Mouse (Mus musculus) layer of hippocampus, adult 8-10 months (tissue): ENCODE measurements at regions not wholly inside any gene's neighbourhood (a gene's known extent, or its start where the extent isn't known, plus 50 kb on each side); places are given as distances from the start of the nearest gene placed in this dataset.
A peak's percentile ranks its signal among the peaks of the same experiment; 100 is the strongest.
"Not testable (repeated sequence)": the region's sequence is repeated elsewhere in the genome, so short reads cannot be mapped to it uniquely, and the experiment has no call there.

Source experiments
- DNase-seq, 2 experiments: peaks; one replicate each; pipeline ENCODE4 v3.0.0; 2022; ENCODE audit warnings: low spot score in 2 of 2

DNA sequence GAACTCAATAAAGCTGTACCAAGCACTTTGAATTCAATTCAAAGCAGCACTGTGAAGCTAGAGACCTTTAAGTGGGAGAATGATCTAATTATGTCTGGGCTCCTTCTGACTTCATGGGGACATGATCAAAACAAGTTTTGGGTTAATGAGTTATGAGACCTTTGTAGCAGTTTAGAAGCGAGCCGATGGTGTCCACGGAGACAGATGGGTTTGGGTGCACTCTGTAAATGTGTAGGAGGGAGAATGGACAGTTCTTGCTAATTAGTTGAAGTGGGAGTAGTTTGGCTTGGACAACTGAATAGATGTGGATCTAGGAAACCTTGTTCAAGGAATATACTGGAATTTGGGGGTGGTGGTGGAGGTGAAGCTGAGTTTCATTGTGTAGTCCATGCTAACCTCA, 186.3 kb upstream of the Cldn34b3 start:
- no peak for DNase-seq

DNA sequence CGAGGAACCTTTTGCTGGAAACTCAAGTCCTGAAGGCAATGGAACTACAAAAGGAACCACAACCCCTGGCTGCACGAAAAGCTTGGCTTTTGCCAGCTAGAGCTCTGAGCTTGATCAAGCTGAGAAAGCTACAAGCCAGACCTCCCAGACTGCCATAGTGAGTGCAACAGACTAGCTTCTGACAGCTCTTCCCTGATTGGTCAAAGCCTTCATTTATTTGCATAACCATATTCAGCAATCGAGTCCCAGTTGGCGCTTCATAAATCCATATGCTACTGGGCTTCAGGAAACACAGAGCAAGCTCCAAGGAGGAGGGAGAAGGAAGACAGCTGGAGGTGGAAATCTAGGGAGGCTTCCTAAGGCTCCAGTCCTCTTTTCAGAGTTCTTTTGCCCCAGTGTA, 181.4 kb upstream of the Cldn34b3 start:
- DNase-seq = no peak

- DNase-seq = no peak
These were observed 153.2 kb upstream of the Cldn34b3 start for GRCm38 (mm10) chrX:76110763-76111474.

- DNase-seq = no peak
These were observed 148.0 kb upstream of the Cldn34b3 start for GRCm38 (mm10) chrX:76116086-76116485.

DNA sequence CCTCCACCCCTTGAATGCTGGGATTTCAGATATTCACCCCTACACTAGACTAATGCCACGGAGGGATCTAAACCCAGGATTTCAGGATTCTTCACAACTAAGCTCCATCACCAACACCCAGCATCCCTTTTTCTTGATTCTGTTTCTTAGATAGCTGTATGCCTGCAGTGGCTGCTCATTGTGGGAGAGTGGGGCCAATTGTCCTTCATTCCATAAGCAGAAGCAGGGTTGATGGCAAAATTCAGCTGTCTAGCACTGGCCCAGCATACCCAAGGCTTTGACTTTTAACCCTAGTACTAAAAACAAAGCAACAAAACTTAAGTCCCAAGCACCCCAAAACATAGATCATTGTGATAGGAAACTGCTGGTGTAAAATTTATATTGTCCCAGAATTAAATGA, 147.5 kb upstream of the Cldn34b3 start:
- no peak for DNase-seq

DNA sequence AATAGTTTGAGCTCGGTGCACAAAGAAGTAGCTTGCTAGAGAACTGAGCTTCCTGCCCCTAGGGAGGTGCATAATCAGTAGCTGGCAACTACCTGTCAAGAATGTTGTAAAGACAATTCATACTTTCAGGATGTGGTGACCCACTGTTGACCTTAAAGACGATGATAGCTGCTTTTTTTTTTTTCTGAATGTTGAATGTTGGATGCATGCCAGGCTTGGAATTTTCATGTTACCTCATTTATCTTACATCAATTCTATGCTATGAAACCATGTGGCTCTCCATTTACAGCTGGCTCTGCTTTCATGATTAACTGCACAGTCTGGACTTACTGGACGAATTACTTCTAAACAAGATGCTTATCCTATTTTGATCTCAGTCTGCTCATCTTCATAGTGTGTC, 143.2 kb upstream of the Cldn34b3 start:
- no peak for DNase-seq

- peak in 1 of 2 experiments; percentile 7 for DNase-seq
These were observed 140.7 kb upstream of the Cldn34b3 start for GRCm38 (mm10) chrX:76123355-76123754.

- no peak for DNase-seq
These were observed 126.4 kb upstream of the Cldn34b3 start for GRCm38 (mm10) chrX:76137729-76138128.

DNA sequence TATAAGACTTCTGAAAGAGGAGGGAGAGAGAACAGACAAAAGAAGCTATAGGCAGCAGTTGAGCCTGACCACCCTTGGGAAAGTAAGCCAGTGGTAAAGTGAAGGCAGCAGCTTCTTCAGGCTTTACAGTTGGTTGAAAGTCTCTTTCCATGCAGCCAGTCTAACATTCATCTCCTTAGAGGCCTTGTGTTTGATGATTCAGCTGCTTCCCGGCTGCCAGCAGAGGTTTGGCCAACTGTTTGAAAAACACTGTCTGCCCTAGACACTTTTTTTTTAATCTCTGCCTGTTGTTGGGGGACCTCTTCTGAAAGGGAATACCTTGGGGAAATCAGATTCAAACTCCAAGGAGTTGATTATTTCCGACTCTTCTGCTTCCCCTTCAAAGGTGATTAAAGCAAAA, 123.1 kb upstream of the Cldn34b3 start:
- DNase-seq = no peak

DNA sequence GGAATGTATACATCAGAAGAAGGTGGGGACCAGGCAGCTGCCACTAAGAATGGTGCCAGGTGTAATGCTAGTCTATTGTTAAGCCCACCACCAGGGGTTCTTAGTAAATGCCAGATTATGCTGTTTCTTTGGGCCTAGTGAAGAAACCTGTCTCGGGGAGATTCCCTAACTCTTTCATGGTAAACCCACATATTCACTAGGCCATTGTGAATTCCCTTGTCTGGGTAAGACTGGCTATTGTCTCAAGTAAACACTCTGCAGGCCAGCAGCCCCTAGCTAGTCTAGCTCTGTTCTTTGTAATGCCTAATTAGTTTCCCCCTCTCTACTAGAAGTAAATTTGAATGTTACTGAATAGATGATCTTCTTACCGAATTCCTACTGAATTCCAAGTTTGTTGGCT, 89.3 kb upstream of the Cldn34b3 start:
- DNase-seq = not testable (repeated sequence)

DNA sequence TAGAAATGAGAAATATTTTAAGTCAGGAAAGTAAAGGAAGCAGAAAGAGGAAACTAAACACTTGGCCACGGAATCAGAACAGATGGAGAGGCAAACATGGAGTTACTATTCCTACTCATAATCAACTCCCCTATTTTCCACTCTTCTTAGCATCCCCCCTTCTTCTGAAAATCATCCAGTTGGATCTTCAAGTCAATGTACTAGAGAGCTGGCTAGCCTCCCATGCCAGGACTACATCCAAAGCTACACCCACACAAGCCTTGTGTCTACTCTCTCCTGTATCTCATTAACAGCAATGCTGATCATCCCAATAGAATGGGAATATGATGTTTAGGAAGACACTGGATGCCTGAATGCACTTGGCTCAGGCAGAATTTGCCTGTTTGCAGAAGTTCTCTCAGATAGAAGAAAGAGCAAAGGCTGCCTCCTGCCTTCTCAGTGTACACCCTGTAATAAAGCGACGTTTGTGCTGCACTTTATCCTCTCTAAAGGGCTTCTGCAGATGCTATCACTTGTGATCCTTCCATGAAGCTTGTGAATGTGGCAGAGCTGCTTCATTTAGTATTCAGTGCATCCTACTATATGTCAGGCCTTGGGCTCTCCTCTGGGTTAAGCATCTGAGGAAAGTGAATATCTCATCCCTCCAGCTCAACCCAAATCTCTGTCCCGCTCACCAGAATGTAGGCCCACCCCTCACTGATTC, 82.5 kb upstream of the Cldn34b3 start:
- peak; percentile 29 to 66 for DNase-seq

DNA sequence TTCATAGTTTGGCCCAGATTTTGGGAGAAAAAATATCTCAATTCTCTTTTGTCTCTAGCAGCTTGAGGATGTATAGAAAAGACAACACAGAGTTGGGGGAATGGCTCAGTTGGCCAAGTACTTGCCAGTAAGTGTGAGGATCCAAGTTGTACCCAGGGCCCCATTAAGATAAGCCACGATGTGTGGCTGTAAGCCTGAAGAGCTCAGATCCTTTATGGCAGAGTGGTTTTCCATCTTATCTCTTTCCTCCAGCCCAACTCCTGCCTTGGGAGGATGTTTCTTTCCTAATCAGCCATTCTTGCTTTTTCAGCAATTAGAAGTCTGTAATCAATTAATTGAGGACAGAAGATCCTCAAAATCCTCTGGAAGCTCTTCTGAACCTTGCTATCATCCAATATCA, 63.5 kb upstream of the Cldn34b3 start:
- no peak for DNase-seq

GRCm38 (mm10) chrX:76201366-76201765, 62.7 kb upstream of the Cldn34b3 start:
- DNase-seq = peak; percentile 17 to 27
